Mouse (Mus musculus): ENCODE data around the gene Defa20.
"Not testable (repeated sequence)": the region's sequence is repeated elsewhere in the genome, so short reads cannot be mapped to it uniquely, and the experiment has no call there.

Defa20 gene

GRCm38 (mm10) chr8:21508958-21509357, at the start of gene Defa20:
Gene Defa20 (plus strand): TSS chr8:21509258.
- not testable (repeated sequence) for DNase-seq

GRCm38 (mm10) chr8:21528732-21529131, 19.7 kb downstream of the Defa20 start, which contains the start of gene Defa32:
Gene Defa32 (plus strand): TSS chr8:21529032.
- DNase-seq, result not testable (repeated sequence)
